Mouse (Mus musculus) lung, postnatal 0 days (tissue): ENCODE data around the gene Sirt2.

Experiments
- CTCF ChIP-seq: IDR thresholded peaks from 2 replicates; pipeline ENCODE4 v1.5.1; 2016; ENCODE audit warnings: antibody characterized with exemption, mild to moderate bottlenecking
- EP300 ChIP-seq: IDR thresholded peaks from 2 replicates; pipeline ENCODE4 v1.6.1; 2016; ENCODE audit warnings: antibody characterized with exemption, mild to moderate bottlenecking, control low read depth

DNA sequence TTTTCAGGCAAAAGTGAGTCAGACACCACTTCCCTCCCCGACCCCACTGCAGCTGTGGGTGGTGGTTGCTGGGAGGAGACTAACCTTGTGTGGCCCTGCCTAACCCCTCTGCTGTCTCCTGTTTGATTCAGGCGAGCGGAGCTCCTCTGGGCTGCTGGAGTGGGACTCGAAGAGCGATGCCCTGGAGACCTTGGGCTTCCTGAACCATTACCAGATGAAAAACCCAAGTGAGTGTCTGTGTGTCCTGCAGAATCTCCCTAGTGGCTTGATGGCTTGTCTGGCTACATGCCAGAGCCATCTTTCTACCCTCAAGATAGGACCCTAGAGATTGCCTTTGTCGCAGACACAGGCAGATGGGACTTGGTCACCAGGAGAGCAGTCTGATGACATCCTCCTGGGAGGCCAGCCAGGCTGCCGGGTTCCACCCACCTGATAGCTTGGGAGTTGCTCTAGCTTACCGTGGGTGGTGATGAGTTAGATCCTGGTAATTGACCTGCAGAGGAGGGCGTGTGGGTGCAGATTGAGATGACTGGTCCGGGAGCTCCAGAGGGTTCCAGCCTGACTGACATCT, 54.8 kb downstream of the Sirt2 start:
- no peak for TF ChIP-seq CTCF
- TF ChIP-seq EP300, result no peak
